Mouse (Mus musculus) liver, embryonic 11.5 days (tissue): ENCODE measurements around the gene Brd2. TPM values are rescaled to one million over a fixed set of nuclear protein-coding genes. Genes with fewer than 3 reads are reported as not detected.

Experiments
- ATAC-seq: fragments of 200-750 bp; cut with Nextera tagmentation; replicated peaks from 2 replicates; pipeline ENCODE4 v1.8.0; 2017; ENCODE audit warnings: moderate number of reproducible peaks, mild to moderate bottlenecking, moderate TSS enrichment, moderate library complexity; ENCODE audit not compliant: low FRiP score
- DNase-seq: peaks from one replicate; pipeline ENCODE4 v3.0.0-alpha.2; 2017; ENCODE audit warnings: low spot score
- H3K27ac ChIP-seq: fragments of 300-500 bp; sonication (generic); 2 replicates; pipeline ENCODE4 v1.5.1; 2014; ENCODE audit warnings: mild to moderate bottlenecking, low read depth, low read length, control low read depth
- H3K27me3 ChIP-seq: fragments of 300-500 bp; sonication (generic); replicated peaks from 2 replicates; pipeline ENCODE4 v1.6.1; 2014; ENCODE audit warnings: low read length, mixed read lengths; ENCODE audit not compliant: control insufficient read depth, insufficient read depth
- H3K36me3 ChIP-seq: fragments of 300-500 bp; sonication (generic); 2 replicates; pipeline ENCODE4 v1.6.1; 2014; ENCODE audit warnings: mild to moderate bottlenecking, low read length, moderate library complexity, mixed read lengths; ENCODE audit not compliant: control insufficient read depth, insufficient read depth
- H3K4me1 ChIP-seq: fragments of 300-500 bp; sonication (generic); replicated peaks from 2 replicates; pipeline ENCODE4 v1.6.1; 2014; ENCODE audit warnings: low read length, mixed read lengths; ENCODE audit not compliant: control insufficient read depth, insufficient read depth
- H3K4me2 ChIP-seq: fragments of 300-500 bp; sonication (generic); 2 replicates; pipeline ENCODE4 v1.6.1; 2014; ENCODE audit warnings: mild to moderate bottlenecking, control low read depth, moderate library complexity
- H3K4me3 ChIP-seq: fragments of 300-500 bp; sonication (generic); 2 replicates; pipeline ENCODE4 v1.5.1; 2014; ENCODE audit warnings: low read depth, low read length, control low read depth
- H3K9ac ChIP-seq: fragments of 300-500 bp; sonication (generic); 2 replicates; pipeline ENCODE4 v1.6.1; 2014; ENCODE audit warnings: low read depth, low read length, control low read depth
- H3K9me3 ChIP-seq: fragments of 300-500 bp; sonication (generic); 2 replicates; pipeline ENCODE4 v1.6.1; 2016; ENCODE audit warnings: low read length, inconsistent platforms, mixed read lengths; ENCODE audit not compliant: control insufficient read depth
- WGBS: fragments of 180-500 bp; shearing (Covaris S2); extraction: QIAGEN DNeasy Blood & Tissue Kit; methylation state at CpG from one replicate; pipeline ENCODE4 v1.1.7; 2014; 5-methylcytosine and 5-hydroxymethylcytosine counted together
- polyA plus RNA-seq: library from polyadenylated mRNA; unstranded; fragments of >200 nt; fragmentation: Nextera tagmentation; extraction: Ambion mirVana; gene quantifications from 2 replicates; pipeline ENCODE4 v1.2.1, GENCODE M21; 2014

The Brd2 gene
- polyA plus RNA-seq, 1 experiment from 2014 or later, result 90.8 TPM

DNA sequence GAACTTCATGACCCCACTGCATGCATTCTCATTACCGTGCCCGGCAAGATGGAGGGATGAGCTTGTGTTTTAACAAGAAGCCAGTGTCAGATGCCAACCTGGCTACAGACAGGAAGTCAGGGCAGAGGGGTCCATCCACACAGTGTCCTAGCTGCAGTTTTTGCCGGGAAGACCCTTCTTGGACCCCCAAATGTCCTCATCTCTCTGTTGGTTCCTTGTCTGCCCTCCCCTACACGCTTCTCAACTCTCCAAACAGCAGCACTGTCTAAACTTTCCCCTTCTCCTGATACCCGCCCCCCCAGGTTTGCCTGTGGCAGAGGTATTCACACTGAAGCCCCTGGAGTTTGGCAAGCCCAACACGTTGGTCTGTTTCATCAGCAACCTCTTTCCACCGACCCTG lies 15.2 kb upstream of the Brd2 start:
- no peak for DNase-seq
- Histone ChIP-seq H3K36me3 (no peaks in the 10 kb centered on the region), H3K27me3 (peaks cover 51% of the 10 kb centered on the region), H3K4me2 (no peak overlapping the region), H3K9me3 (no peaks in the 10 kb centered on the region), H3K9ac (no peak overlapping the region), H3K4me1 (peaks cover 11% of the 10 kb centered on the region; the same call in 1 of the 2 replicates), H3K4me3 (no peak overlapping the region), H3K27ac (no peak overlapping the region)
- ATAC-seq, result no peak
- 64% methylated on average over 7 of the region's 7 CpGs for WGBS

DNA sequence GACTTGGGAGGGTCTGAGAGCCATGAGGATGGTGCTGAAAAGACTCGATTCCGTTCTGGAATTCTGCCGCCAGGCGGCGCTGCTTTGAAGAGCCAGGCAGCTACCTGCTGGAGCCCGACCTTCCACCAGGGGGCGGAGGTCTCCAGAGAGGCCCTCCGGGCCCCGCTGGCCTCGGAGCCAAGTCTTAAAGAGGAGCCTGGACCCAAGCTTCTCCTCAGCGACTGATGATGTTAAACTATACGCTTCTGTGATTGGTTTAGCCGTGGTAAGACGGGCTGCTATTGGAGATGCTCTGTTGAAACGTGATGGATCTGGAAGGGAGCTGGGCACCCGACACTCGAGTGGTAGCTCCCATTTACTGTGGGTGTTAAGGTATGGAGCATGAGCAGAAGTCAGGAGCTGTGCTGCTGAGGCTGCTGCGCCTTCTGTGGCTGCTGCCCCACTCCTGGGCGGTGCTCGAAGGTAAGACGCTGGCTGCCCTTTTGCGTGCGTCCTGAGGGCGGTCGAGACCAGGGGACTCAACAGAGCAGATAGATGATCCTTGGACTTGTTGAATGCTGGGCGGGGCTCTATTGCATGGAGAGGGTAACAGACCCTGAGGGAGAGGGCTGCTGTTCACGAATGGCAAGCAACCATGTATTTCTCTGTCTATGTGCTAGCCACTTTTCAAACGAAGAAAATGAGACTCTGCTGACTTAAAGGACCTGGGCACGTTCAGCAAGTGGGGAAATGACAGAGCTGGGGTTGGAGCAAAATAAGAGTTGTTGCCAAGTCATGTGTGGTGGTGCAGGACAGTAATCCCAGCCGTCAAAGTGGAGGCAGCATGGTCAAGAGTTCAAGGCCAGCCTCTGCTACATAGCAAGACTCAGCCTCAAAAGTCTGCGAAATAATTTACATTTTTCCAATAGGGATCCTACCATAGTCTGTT lies 13.1 kb upstream of the Brd2 start:
- Histone ChIP-seq H3K27me3 (peaks cover 42% of the 10 kb centered on the region), H3K27ac (no peak overlapping the region), H3K4me2 (peak overlapping the region; percentile 69), H3K4me1 (peaks cover 11% of the 10 kb centered on the region; the same call in 1 of the 2 replicates), H3K9ac (peak overlapping the region; percentile 28; the same call in 1 of the 2 replicates), H3K4me3 (peak overlapping the region; percentile 32), H3K36me3 (no peaks in the 10 kb centered on the region), H3K9me3 (no peaks in the 10 kb centered on the region)
- peak; percentile 90 for ATAC-seq
- 8% methylated on average over 31 of the region's 31 CpGs for WGBS
- peak; percentile 90 for DNase-seq

DNA sequence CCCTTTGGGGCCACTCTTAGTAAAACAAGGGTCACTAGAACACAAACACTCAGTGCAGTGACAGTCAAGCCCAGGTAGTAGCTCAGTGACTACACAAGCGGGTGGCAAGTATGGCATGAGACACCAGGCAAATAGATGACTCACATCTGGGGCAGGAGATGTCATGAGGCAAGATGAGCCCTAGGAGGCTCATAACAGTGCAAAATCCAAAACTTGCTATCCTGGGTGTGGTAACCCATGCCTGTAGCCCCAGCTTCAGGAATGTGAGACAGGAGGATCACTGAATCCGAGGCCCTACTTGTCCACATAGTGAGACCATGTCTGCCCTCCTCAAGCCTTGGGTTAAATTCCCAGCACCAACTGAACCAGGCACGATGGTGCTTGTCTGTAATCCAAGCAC lies 12.0 kb upstream of the Brd2 start:
- Histone ChIP-seq H3K36me3 (no peaks in the 10 kb centered on the region), H3K4me3 (no peak overlapping the region), H3K4me1 (peaks cover 7% of the 10 kb centered on the region; the same call in 1 of the 2 replicates), H3K27me3 (peaks cover 33% of the 10 kb centered on the region), H3K9ac (no peak overlapping the region), H3K4me2 (no peak overlapping the region), H3K9me3 (no peaks in the 10 kb centered on the region), H3K27ac (no peak overlapping the region)
- ATAC-seq, result no peak
- 82% methylated on average over 3 of the region's 3 CpGs for WGBS
- DNase-seq, result no peak

DNA sequence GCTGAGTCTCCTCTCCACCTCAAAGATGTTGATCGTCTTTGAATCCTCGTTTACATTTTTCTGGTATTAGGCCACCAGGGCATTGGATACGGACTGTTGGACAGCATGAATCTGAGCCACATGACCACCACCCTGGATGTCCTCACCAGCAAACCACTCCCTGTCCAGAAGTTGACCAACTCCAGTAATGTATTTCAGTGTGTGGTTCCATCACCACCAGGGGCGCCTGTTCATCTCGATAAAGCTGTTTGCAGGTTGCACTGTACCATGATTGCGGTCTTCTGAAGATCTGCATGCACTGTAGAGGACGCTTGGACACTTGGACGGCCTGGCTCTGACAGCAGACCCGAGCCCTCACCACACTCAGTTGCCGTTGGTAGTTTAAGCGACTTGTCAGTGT lies 10.9 kb upstream of the Brd2 start:
- Histone ChIP-seq H3K4me2 (no peak overlapping the region), H3K9me3 (no peaks in the 10 kb centered on the region), H3K4me3 (no peak overlapping the region), H3K36me3 (no peaks in the 10 kb centered on the region), H3K9ac (no peak overlapping the region), H3K4me1 (peaks cover 19% of the 10 kb centered on the region), H3K27me3 (peaks cover 32% of the 10 kb centered on the region), H3K27ac (no peak overlapping the region)
- 77% methylated on average over 11 of the region's 11 CpGs for WGBS
- DNase-seq, result no peak
- ATAC-seq, result no peak

DNA sequence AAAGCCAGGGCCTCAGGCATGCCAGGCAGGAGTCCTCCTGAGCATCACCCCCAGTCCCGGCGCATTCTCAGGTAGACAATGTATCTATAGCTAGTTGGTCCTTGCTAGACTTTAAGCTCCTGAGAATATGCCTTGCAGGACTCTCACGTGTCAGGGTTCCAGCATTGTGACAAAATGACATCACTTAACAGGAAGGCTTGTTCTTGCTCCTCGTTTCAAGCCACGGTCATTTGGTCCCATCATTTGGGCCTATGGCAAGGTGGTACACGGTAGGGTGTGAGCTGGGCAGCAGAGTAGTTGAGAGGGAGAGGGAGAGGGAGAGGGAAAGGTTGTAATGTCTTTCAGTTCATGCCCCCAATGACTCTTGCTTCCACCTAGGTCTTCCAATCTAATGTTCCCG lies 9.5 kb upstream of the Brd2 start:
- H3K4me3 ChIP-seq, result no peak overlapping the region
- H3K9ac ChIP-seq, result no peak overlapping the region
- H3K27me3 ChIP-seq, result peaks cover 19% of the 10 kb centered on the region
- no peak for DNase-seq
- WGBS, result 82% methylated on average over 7 of the region's 7 CpGs
- peaks cover 31% of the 10 kb centered on the region for H3K4me1 ChIP-seq
- no peak overlapping the region for H3K27ac ChIP-seq
- H3K36me3 ChIP-seq, result no peaks in the 10 kb centered on the region
- ATAC-seq, result no peak
- no peaks in the 10 kb centered on the region for H3K9me3 ChIP-seq
- no peak overlapping the region for H3K4me2 ChIP-seq

DNA sequence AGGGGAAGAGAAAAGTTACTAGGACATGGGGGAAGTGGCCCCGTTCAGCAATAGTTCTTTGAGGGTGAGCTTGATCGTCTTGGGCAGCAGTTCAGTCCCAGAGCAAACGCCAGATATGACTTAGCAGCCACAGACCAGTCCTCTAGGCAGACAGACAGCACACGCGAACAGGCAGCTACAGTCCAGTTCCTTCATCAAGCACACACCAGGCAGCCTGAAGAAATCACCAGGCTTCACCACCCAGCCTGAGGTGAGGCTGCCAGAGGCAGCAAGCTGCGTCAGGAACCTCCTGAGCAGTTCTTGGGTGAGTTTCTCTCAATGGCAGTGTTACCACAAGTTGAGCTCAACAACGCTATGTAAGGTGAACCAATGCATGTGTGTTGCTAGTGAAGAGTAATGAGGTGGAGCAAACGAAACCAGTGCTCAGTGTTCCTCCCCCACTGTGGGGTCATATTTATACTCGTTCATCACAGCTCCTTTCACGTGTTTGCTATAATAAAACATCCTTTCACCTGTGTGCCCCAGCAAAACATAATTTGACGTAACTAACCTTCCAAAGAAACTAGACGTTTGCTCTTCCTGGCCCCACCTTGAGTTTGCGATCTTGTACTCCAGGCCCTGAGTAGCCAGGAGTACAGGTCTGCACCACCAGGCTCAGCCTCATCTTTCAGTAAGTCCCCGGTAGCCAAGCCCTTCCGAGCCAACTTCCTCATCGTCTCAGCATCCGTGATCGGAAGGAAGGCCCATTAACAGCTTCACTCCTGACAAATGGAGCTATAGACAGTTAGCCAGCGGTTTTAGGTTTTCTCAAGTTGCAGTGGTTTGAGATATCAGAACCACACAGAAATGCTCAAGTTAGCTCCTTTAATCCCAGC lies 7.9 kb upstream of the Brd2 start:
- no peak for DNase-seq

DNA sequence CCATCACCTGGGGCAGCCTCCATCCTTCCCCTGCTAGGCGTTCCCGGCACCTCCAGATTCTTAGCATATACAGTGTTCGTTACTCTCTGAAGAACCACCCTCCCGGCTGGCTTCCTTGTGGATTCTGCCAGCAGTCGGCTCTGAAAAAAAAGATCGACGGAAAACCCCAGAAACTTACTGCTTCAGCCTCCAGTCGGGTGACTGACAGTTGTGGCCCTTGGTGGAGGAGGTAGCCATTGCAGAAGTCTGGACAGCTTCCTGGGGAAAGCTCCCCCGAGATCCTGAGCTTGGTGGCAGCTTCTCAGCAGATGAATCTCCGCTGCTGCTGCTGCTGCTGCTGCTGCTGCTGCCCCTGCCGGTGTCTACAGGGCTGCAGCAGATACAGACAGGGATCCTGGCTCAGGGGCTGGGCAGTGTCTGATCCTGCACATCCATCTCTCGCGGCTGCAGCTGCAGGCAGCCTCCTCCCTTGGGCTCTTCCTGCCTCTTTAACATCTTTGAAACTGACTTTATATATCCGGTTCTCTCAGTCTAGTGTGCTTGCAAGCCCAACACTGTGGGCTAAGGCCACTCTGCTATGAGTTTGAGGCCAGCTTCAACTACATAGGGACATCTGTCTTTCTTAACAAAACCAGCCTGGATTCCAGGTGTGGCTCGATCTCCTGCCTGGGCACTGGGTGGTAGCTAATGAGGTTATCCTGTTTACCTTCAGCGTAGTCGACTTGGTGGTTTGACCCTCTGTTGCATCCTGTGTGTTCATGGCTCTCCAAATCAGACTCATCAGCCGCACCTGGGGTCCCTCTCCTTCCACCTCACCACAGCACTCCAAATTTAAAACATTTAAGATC lies 6.7 kb upstream of the Brd2 start:
- ATAC-seq, result no peak
- WGBS, result 19% methylated on average over 18 of the region's 18 CpGs
- H3K4me3 ChIP-seq, result 0 out of 2 replicates have a peak overlapping the region, but pooled peaks have one; percentile 12

More for the DNA sequence above, 7.9 kb upstream of the Brd2 start:
- no peak overlapping the region for H3K4me3 ChIP-seq
- no peak overlapping the region for H3K27ac ChIP-seq
- peaks cover 33% of the 10 kb centered on the region for H3K4me1 ChIP-seq
- H3K9ac ChIP-seq, result no peak overlapping the region
- no peak overlapping the region for H3K4me2 ChIP-seq
- H3K36me3 ChIP-seq, result no peaks in the 10 kb centered on the region
- ATAC-seq, result no peak
- no peaks in the 10 kb centered on the region for H3K9me3 ChIP-seq
- 70% methylated on average over 19 of the region's 19 CpGs for WGBS
- H3K27me3 ChIP-seq, result peaks cover 11% of the 10 kb centered on the region

More for the DNA sequence above, 6.7 kb upstream of the Brd2 start:
- H3K36me3 ChIP-seq, result no peaks in the 10 kb centered on the region
- no peak for DNase-seq
- H3K27ac ChIP-seq, result no peak overlapping the region
- H3K4me1 ChIP-seq, result peaks cover 36% of the 10 kb centered on the region
- peaks cover 11% of the 10 kb centered on the region for H3K27me3 ChIP-seq
- no peaks in the 10 kb centered on the region for H3K9me3 ChIP-seq
- H3K9ac ChIP-seq, result no peak overlapping the region; the same call in 1 of the 2 replicates
- H3K4me2 ChIP-seq, result peak overlapping the region; percentile 34
